Mouse (Mus musculus): ENCODE measurements around the gene Acsm4.

- no peak for TF ChIP-seq CTCF (IDR thresholded peaks at IDR 0.05; ENCODE audit: control insufficient read depth, insufficient read depth, low read length)
- TF ChIP-seq POLR2A (IDR thresholded peaks at IDR 0.05; ENCODE audit: borderline replicate concordance, control insufficient read depth, low read depth, low read length), result no peak
These were observed 63.9 kb downstream of the Acsm4 start for GRCm38 (mm10) chr7:119753696-119754095.
